Mouse (Mus musculus) brain, embryonic 14.5 days (tissue): ENCODE results near the gene Tnfrsf13b. TPM values are rescaled to one million over a fixed set of nuclear protein-coding genes. Genes with fewer than 3 reads are reported as not detected.

Experiments
- DNase-seq: peaks from one replicate; pipeline ENCODE4 v3.0.0-alpha.2; 2011; ENCODE audit warnings: low read depth
- CTCF ChIP-seq: fragments of 200-500 bp; IDR thresholded peaks from 2 replicates; pipeline ENCODE4 v1.5.1; 2012; ENCODE audit warnings: inconsistent platforms, mild to moderate bottlenecking, moderate library complexity, borderline replicate concordance; ENCODE audit not compliant: insufficient read depth, insufficient read length; ENCODE audit errors: extremely low read depth
- POLR2A ChIP-seq: fragments of 200-500 bp; IDR thresholded peaks from 2 replicates; pipeline ENCODE4 v1.6.1; 2012; ENCODE audit warnings: mild to moderate bottlenecking, inconsistent platforms, borderline replicate concordance; ENCODE audit not compliant: poor library complexity, insufficient read depth, insufficient read length, severe bottlenecking; ENCODE audit errors: extremely low read depth
- polyA plus RNA-seq: library from polyadenylated mRNA; depleted of rRNA; stranded (reverse); fragments of >200 nt; gene quantifications from 2 replicates; pipeline ENCODE4 v1.2.3, GENCODE M21; 2012

Gene Tnfrsf13b
- polyA plus RNA-seq, 1 experiment: 1.3 TPM

DNA sequence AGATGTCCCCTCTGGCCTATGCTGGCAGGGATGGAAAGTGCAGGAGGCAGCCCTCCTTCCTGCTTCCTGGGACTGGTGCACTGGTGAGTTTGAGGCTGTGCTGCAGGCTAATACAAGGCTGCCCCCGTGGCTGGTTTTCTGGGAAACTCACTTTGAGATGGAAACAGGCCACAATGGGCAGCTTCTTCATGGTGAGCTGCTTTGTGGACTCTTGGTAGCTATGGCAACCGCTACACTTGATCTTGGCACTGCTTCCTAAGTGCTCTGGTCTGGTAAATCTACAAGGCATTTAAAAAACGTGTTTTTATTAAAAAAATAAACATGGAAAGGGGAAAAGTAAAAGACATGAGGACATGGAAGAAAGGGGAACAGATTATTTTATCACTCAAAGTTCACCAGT lies 31.6 kb downstream of the Tnfrsf13b start:
- TF ChIP-seq POLR2A (no peak), CTCF (no peak)
- peak; percentile 60 for DNase-seq

DNA sequence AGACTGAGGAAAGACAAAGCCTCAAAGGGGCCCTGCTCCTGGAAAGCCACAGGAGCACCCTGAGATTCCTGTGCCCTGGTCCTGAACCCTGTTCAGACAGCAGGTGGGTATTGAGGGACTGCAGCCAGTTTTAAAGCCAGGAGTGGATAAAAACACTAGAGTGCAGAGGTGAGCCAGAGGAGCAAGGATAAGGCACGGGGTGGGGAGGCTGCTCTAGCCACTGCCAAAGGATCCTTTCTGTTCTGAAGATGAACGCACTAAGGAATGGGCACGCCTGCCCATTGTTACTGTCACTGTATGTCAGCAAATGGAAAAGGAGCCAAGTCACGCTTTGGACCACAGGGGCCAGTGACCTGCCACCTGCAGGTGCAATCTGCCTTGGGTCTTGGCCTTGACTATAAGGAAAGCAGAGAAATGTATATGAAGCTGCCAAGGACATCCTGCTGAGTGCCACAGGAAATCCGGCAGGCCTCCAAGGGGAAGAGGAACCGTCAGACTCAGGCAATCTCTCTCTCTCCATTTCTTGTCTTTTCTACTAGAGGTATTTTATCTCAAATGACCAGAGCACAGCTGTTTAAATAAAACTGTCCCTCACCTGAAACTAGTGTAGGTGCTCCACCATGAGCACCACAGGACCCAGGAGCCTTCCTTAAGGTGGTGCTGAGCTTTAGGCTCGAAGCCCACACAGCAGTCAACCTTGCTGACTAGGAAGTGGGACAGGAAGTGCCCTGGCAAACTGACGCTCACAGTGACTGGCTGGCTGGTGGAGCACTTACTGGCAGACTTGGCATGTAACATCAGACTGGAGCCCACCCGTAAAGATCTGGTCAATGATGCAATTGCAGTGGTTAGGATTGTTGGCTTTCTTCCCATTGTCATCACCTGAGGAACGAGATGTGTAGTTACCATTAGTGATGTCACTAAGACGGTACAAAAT lies 33.5 kb downstream of the Tnfrsf13b start:
- DNase-seq: no peak
- TF ChIP-seq POLR2A (no peak), CTCF (no peak)

DNA sequence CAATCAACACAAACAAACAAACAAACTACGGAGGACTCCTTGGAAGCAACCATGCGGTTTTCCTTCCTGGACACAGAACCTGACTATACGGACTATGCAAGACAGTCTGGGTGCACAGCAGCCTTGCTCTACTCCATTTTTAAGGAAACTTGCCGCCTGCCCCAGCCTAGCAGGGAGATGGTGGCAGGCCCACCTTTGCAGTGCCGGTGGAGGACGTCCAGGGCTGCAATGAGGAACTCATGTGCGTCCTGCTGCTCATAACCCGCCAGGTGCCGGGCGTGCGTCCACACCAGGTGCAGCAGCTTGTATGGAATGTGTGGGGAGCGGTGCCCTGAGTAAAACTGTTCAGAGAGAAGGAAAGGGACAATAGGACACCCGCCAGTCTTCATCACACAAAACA lies 34.6 kb downstream of the Tnfrsf13b start:
- TF ChIP-seq CTCF: no peak
- no peak for TF ChIP-seq POLR2A
- DNase-seq: no peak

DNA sequence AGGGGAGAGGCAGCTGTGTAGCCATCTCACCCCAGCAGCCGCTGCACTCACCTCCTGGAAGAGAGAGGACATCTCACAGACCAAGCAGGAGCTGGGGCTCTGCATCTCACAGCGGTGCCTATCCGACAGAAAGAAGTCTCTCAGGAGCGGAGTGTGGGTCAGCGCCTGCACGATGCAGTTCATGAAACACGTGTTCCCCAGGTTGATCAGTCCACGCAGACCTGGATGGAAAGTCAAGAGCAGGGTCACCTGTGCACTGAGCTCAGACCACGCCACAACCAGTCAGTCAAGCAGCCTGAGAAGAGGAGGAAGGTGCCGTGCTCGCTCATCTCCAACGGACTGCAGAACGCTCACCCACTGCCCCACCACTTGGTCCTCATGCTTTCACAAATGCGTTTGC lies 36.2 kb downstream of the Tnfrsf13b start:
- no peak for DNase-seq
- TF ChIP-seq CTCF: no peak
- TF ChIP-seq POLR2A: no peak

DNA sequence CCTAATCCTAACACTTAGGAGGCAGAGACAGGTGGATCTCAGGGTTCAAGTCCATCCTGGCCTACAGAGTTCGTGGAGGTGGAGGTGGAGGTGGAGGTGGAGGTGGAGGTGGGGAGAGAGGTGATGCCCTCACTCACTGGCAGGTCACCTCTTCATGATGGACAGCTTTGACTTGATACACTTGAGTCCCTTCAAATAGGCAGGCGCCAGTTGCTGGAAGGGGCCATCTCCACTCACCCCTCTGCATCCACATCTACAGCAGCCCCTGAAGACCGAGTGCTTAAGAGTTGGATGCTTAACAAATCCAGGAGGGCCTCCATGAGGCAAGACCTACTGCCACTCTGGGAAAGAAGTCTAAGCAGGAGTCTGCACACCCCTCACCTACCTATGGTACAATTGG lies 36.8 kb downstream of the Tnfrsf13b start:
- no peak for TF ChIP-seq POLR2A
- no peak for TF ChIP-seq CTCF
- DNase-seq: no peak

DNA sequence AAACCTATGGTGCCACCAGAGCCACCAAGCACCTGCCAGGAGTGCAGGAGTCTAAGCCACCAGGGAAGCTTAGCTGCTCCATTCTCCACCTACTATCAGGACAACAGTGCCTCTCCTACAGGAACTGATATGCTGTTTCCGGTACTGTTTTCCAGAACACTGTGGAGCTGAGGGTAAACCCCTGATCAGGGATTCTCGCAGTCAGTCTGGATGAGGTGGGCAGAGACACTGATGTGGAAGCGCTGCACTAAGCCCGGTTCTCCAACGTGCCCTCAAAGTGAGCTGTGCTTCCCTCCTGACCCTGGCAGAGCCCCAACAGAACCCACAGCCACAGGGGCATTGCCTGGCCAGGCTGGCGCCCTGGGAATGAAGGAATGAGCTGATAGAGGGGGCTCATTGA lies 37.8 kb downstream of the Tnfrsf13b start:
- no peak for TF ChIP-seq POLR2A
- TF ChIP-seq CTCF: no peak
- DNase-seq: no peak

DNA sequence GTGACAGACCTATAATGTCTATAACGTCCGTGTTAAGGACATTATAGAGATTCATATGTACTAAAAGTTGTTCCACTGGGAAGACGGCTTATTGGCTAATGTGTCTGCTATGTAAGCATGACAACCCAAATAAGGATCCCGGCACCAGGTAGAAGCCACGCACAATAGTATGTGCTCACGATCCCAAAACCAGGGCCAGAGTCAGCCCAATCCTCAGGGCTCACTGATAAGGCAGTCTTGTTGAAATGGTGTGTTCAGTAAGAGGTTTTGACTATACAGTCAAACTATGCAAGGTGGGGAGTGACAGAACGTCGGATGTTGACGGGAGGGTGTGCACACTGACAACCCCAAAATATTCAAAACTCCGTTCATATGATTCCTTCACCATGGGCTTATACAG lies 38.3 kb downstream of the Tnfrsf13b start:
- DNase-seq: no peak
- TF ChIP-seq POLR2A (no peak), CTCF (no peak)

DNA sequence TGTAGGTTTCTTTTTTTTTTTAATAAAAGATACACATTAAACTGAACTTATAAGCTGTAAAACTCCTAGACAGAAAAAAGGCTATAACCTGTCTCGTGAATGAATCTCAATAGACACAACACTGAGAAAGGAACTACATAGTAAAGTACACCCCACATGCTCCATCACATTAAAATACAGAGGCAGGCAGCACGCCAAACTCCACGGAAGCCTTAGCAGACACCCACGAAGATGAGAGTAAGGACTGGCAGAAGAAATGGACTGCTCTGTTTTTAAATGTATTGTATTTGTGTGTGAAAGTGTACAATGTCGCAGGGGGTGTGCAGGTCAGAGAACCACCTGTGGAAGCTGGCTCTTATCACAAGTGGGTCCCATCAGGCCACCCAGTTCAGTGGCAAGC lies 43.6 kb downstream of the Tnfrsf13b start:
- DNase-seq: no peak
- TF ChIP-seq POLR2A (no peak), CTCF (no peak)

DNA sequence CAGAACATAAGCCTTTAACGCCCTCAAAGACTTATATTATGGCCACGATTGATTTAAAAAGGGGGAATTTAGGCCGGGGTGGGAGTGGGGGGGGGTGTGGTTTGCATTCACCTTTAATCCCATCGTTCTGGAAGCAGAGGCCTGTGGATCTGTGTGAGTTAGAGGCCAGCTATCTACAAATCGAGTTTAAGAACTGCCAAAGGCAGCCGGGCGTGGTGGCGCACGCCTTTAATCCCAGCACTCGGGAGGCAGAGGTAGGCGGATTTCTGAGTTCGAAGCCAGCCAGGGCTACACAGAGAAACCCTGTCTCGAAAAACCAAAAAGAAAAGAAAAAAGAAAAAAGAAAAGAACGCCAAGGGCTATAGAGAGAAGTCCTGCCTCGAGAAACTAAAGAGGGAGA lies 46.9 kb downstream of the Tnfrsf13b start:
- DNase-seq: peak; percentile 7

DNA sequence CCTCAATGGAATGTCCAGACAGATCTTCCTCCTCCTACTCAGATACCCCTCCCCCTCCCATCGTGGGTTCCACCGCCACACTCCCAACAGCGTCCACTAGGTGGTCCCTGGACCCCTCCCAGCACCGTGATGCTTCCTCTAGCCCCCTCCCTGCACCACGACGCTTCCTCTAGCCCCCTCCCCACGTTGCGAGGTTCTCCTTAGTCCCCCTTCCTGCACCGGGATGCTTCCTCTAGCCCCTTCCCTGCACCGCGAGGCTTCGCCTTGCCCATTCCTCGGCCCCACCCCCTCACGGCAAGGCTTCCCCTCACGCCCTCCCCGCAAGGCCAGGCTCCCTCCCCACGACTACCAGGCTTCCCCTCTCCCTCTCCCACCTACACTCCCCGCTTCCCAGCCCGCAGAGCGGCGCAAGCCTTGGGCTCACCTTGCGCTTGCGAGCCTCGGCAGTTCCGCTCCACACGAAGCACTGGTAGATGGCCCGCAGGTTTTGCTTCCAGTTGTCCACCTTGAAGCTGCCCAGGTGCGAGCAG lies 47.8 kb downstream of the Tnfrsf13b start:
- peak; percentile 90 for DNase-seq
- peak; percentile 79 for TF ChIP-seq CTCF
- TF ChIP-seq POLR2A: no peak

DNA sequence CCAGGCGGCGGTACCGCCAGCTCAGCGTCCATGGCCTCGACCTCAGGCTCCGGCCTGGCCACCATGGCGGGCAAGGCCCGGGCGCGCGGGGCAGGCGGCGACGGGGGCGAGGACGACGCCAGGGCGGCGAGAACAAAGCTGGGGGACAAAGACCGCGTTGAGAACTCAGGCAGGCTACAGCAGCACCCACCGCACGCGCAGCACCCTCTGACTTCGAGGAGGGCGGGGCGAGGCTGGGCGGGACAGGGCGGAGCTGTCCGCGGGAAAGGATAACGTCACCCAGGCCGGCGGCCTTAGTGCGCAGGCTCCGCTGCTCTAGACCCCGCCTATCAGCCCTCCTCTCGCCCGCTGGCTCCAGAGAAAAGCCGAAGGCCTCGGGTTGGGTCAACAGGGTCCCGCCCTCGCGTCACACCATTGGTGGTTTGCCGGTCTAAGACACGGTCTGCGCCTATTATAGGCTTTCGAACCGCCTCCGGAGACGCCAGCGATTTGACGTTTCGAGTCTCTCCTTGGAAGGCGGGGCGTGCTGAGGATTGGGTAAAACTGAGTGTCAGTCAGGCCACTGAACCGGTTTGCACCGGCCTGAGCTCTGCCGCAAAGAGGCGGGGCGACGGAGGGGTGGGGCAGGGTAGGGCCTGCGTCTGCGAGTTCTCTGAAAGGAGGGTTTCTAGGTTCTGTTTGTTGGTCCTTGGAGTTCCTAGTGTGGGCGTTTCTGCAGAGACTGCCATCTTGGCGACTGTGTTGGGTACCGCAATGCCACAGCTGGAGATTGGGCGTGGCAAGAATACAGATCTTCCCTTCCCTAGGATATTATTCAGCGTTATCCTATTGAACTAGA lies 48.5 kb downstream of the Tnfrsf13b start, which contains the start of gene Usp22:
TSS of gene Usp22 (minus strand) at position 235 of the 838 bp plus-strand sequence.
- TF ChIP-seq POLR2A (peak; percentile 90), CTCF (no peak)
- DNase-seq: peak; percentile 100
